In genomic region chr11:101851042-101851441, GRCm38 (mm10) we compare ENCODE assay signal across 9 mouse cellular contexts. TPM values are rescaled to one million over a fixed set of nuclear protein-coding genes. Genes with fewer than 3 reads are reported as not detected.
DNase-seq lines count a peak whose midpoint lies in the region; ATAC-seq lines count a peak whose summit lies in the region.
"Had no signal": no experiment of that assay in that cellular context is flagged by ENCODE, and none has a peak within 500 bp of the region (broad histone marks: within the 10 kb centered on the region; RNA-seq: fewer than 3 reads in every experiment).

No protein-coding gene starts in this region.

- H3K9ac ChIP-seq in heart, embryonic 11.5 days (ENCODE audit: low read depth, low read length), result no peak overlapping the region
- 0 out of 2 replicates have a peak overlapping the region, but pooled peaks have one; percentile 14 for H3K9ac ChIP-seq in embryonic facial prominence, embryonic 14.5 days (ENCODE audit: low read depth, low read length)
- H3K9ac ChIP-seq in intestine, embryonic 15.5 days, result no peak overlapping the region
- H3K9ac ChIP-seq: liver, embryonic 12.5 days had no signal

- DNase-seq in heart, adult 11 months, result peak; percentile 98
- peak; percentile 72 for DNase-seq in adrenal gland, postnatal 14 days
- peak; percentile 39 for DNase-seq in embryonic facial prominence, embryonic 14.5 days (ENCODE audit: low spot score)
- no peak for DNase-seq in frontal cortex, postnatal 10 days (ENCODE audit: low spot score in 2 of 2)
- no peak for DNase-seq in right cerebral cortex, postnatal 4 days
- DNase-seq in Muller cell, postnatal 12 days (ENCODE audit: inconsistent ontology term), result no peak

- ATAC-seq in heart, embryonic 11.5 days (replicated peaks; ENCODE audit: insufficient number of reproducible peaks, low FRiP score, low TSS enrichment), result no peak
- ATAC-seq in embryonic facial prominence, embryonic 14.5 days (ENCODE audit: low read depth), result no peak
- ATAC-seq in intestine, embryonic 15.5 days, result no peak
- ATAC-seq: liver, embryonic 12.5 days had no signal

- no peak overlapping the region for H3K4me3 ChIP-seq in heart, embryonic 11.5 days (ENCODE audit: low read depth, low read length)
- no peak overlapping the region for H3K4me3 ChIP-seq in embryonic facial prominence, embryonic 14.5 days (ENCODE audit: low read depth, low read length)
- H3K4me3 ChIP-seq in intestine, embryonic 15.5 days (replicated peaks), result no peak overlapping the region
- H3K4me3 ChIP-seq: liver, embryonic 12.5 days had no signal

- H3K9me3 ChIP-seq in heart, embryonic 11.5 days (replicated peaks; ENCODE audit: control insufficient read depth, low read length), result no peaks in the 10 kb centered on the region
- no peaks in the 10 kb centered on the region for H3K9me3 ChIP-seq in embryonic facial prominence, embryonic 14.5 days (ENCODE audit: control insufficient read depth, low read length)
- H3K9me3 ChIP-seq in intestine, embryonic 15.5 days, result no peaks in the 10 kb centered on the region
- H3K9me3 ChIP-seq: liver, embryonic 12.5 days had no signal

- no peak overlapping the region for H3K4me2 ChIP-seq in heart, embryonic 11.5 days
- no peak overlapping the region for H3K4me2 ChIP-seq in embryonic facial prominence, embryonic 14.5 days (ENCODE audit: low read depth, low read length)
- H3K4me2 ChIP-seq in intestine, embryonic 15.5 days (replicated peaks), result no peak overlapping the region
- H3K4me2 ChIP-seq: liver, embryonic 12.5 days had no signal

- H3K27me3 ChIP-seq in heart, embryonic 11.5 days (ENCODE audit: control insufficient read depth, insufficient read depth, low read length), result no peaks in the 10 kb centered on the region
- no peaks in the 10 kb centered on the region for H3K27me3 ChIP-seq in embryonic facial prominence, embryonic 14.5 days (replicated peaks; ENCODE audit: control insufficient read depth, insufficient read depth, low read length)
- H3K27me3 ChIP-seq in intestine, embryonic 15.5 days (replicated peaks), result no peaks in the 10 kb centered on the region
- H3K27me3 ChIP-seq: liver, embryonic 12.5 days had no signal

- no peaks in the 10 kb centered on the region for H3K36me3 ChIP-seq in heart, embryonic 11.5 days (ENCODE audit: control insufficient read depth, insufficient read depth, low read length)
- no peaks in the 10 kb centered on the region for H3K36me3 ChIP-seq in embryonic facial prominence, embryonic 14.5 days (ENCODE audit: control insufficient read depth, insufficient read depth, low read length)
- H3K36me3 ChIP-seq in intestine, embryonic 15.5 days, result no peaks in the 10 kb centered on the region
- H3K36me3 ChIP-seq: liver, embryonic 12.5 days had no signal

- no peak overlapping the region for H3K27ac ChIP-seq in heart, embryonic 11.5 days (ENCODE audit: low read depth, low read length)
- H3K27ac ChIP-seq in embryonic facial prominence, embryonic 14.5 days (replicated peaks; ENCODE audit: low read depth, low read length), result peak overlapping the region; percentile 64; the same call in 1 of the 2 replicates
- peak overlapping the region; percentile 37; the same call in 1 of the 2 replicates for H3K27ac ChIP-seq in intestine, embryonic 15.5 days
- H3K27ac ChIP-seq: liver, embryonic 12.5 days had no signal

- 64% methylated on average over 7 of the region's 7 CpGs for WGBS in heart, embryonic 11.5 days (ENCODE audit: insufficient replicate concordance)
- WGBS in embryonic facial prominence, embryonic 14.5 days, result 60% methylated on average over 7 of the region's 7 CpGs
- WGBS in intestine, embryonic 15.5 days, result 54% methylated on average over 7 of the region's 7 CpGs

- H3K4me1 ChIP-seq in heart, embryonic 11.5 days (ENCODE audit: control insufficient read depth, insufficient read depth, low read length), result peaks cover under 1% of the 10 kb centered on the region; the same call in 1 of the 2 replicates
- H3K4me1 ChIP-seq in embryonic facial prominence, embryonic 14.5 days (ENCODE audit: control insufficient read depth, insufficient read depth, low read length), result peaks cover 19% of the 10 kb centered on the region
- H3K4me1 ChIP-seq in intestine, embryonic 15.5 days (replicated peaks), result 0 out of 2 replicates have a peak, but pooled peaks cover 12% of the 10 kb centered on the region
- H3K4me1 ChIP-seq: liver, embryonic 12.5 days had no signal

RNA-seq across cellular contexts. Expression of gene Meox1, which starts 43.1 kb away (rescaled TPM):
- polyA plus RNA-seq in heart, embryonic 11.5 days (2014; fragmentation: Nextera tagmentation; extraction: Ambion mirVana), result 13.2 and 14.5 TPM in 2 replicates
- 8.4 and 9.2 TPM in 2 replicates for total RNA-seq in adrenal gland, postnatal 14 days (2021)
- polyA plus RNA-seq in embryonic facial prominence, embryonic 14.5 days (2014; fragmentation: Nextera tagmentation; extraction: Ambion mirVana), result 12.7 and 16.7 TPM in 2 replicates
- 4.4 and 4.5 TPM in 2 replicates for polyA plus RNA-seq in intestine, embryonic 15.5 days (2015; fragmentation: Nextera tagmentation; extraction: Ambion mirVana)

Comparison
In these comparisons a context has a peak if more than half of its experiments do, and no peak if none do; other contexts are left out.
1. DNase-seq: peak in heart, adult 11 months (single experiment), adrenal gland, postnatal 14 days (single experiment) and embryonic facial prominence, embryonic 14.5 days (single experiment); none in frontal cortex, postnatal 10 days (0 of 2), right cerebral cortex, postnatal 4 days (single experiment) and Muller cell, postnatal 12 days (single experiment).